ENCODE assay signal across 8 mouse cellular contexts in genomic region chr4:128698011-128698861, GRCm38 (mm10). TPM values are rescaled to one million over a fixed set of nuclear protein-coding genes. Genes with fewer than 3 reads are reported as not detected.
DNase-seq lines count a peak whose midpoint lies in the region; ATAC-seq lines count a peak whose summit lies in the region.

No protein-coding gene starts in this region.

- ATAC-seq in stomach, embryonic 15.5 days (ENCODE audit: insufficient read depth, low FRiP score, low read depth), result peak; percentile 74
- no peak for ATAC-seq in monocyte, adult 5-6 weeks (replicated peaks; ENCODE audit: insufficient number of reproducible peaks, low FRiP score, low TSS enrichment, poor library complexity, severe bottlenecking)

- no peaks in the 10 kb centered on the region for H3K9me3 ChIP-seq in hindbrain, embryonic 10.5 days
- no peaks in the 10 kb centered on the region for H3K9me3 ChIP-seq in stomach, embryonic 15.5 days

- 68% methylated on average over 12 of the region's 12 CpGs for WGBS in hindbrain, embryonic 10.5 days
- 31% methylated on average over 12 of the region's 12 CpGs for WGBS in stomach, embryonic 15.5 days

- H3K9ac ChIP-seq in stomach, embryonic 15.5 days, result no peak overlapping the region

- H3K4me2 ChIP-seq in stomach, embryonic 15.5 days, result no peak overlapping the region

- no peaks in the 10 kb centered on the region for H3K36me3 ChIP-seq in hindbrain, embryonic 10.5 days
- no peaks in the 10 kb centered on the region for H3K36me3 ChIP-seq in stomach, embryonic 15.5 days

- H3K27me3 ChIP-seq in hindbrain, embryonic 10.5 days (ENCODE audit: insufficient read depth, poor library complexity, severe bottlenecking), result no peaks in the 10 kb centered on the region
- H3K27me3 ChIP-seq in stomach, embryonic 15.5 days (replicated peaks), result no peaks in the 10 kb centered on the region

- H3K27ac ChIP-seq in hindbrain, embryonic 10.5 days, result peak overlapping the region; percentile 80
- peak overlapping the region; percentile 88 for H3K27ac ChIP-seq in stomach, embryonic 15.5 days

- H3K4me1 ChIP-seq in hindbrain, embryonic 10.5 days (replicated peaks), result peaks cover 54% of the 10 kb centered on the region
- H3K4me1 ChIP-seq in stomach, embryonic 15.5 days, result peaks cover 27% of the 10 kb centered on the region

- DNase-seq in urinary bladder, postnatal 14 days (ENCODE audit: low spot score), result peak; percentile 54
- no peak for DNase-seq in urinary bladder, postnatal 25 days (ENCODE audit: low spot score)
- peak; percentile 72 to 79 for DNase-seq in frontal cortex, postnatal 36 days (ENCODE audit: low spot score in 2 of 2)
- DNase-seq in hindbrain, embryonic 10.5 days (ENCODE audit: low spot score), result peak; percentile 53
- DNase-seq in layer of hippocampus, adult 8-10 months (ENCODE audit: low spot score in 2 of 2), result peak; percentile 62 to 64
- DNase-seq in lung, postnatal 25 days (ENCODE audit: low spot score), result peak; percentile 31

- H3K4me3 ChIP-seq in hindbrain, embryonic 10.5 days, result no peak overlapping the region
- H3K4me3 ChIP-seq in stomach, embryonic 15.5 days (replicated peaks), result no peak overlapping the region

RNA-seq across cellular contexts. Expression of gene Phc2, which starts 43.7 kb away (rescaled TPM):
- polyA plus RNA-seq in hindbrain, embryonic 10.5 days (2016; fragmentation: Nextera tagmentation; extraction: Ambion mirVana), result 41.9 and 62.2 TPM in 2 replicates
- total RNA-seq in layer of hippocampus, adult 8-10 months (2022), result 10 to 100 TPM; 87.3 to 94.0 (median 91.6) TPM
- polyA plus RNA-seq in stomach, embryonic 15.5 days (2015; fragmentation: Nextera tagmentation; extraction: Ambion mirVana), result 46.9 and 49.3 TPM in 2 replicates
- total RNA-seq in monocyte, adult 5-6 weeks (2017), result 15.0 to 31.5 TPM (median 22.9 TPM) in 3 replicates

RNA-seq across cellular contexts. Expression of gene A3galt2, which starts 56.9 kb away (rescaled TPM):
- 0.18 and 0.26 TPM in 2 replicates for polyA plus RNA-seq in hindbrain, embryonic 10.5 days (2016; fragmentation: Nextera tagmentation; extraction: Ambion mirVana)
- under 1 TPM; 0.13 to 0.53 (median 0.22) TPM for total RNA-seq in layer of hippocampus, adult 8-10 months (2022)
- polyA plus RNA-seq in stomach, embryonic 15.5 days (2015; fragmentation: Nextera tagmentation; extraction: Ambion mirVana), result 0.09 and 0.14 TPM in 2 replicates
- 0.19 to 0.57 TPM in 2 of 3 replicates, not detected in the other for total RNA-seq in monocyte, adult 5-6 weeks (2017)
